Mouse (Mus musculus): ENCODE measurements around the gene Fmnl1.

Fmnl1 gene

GRCm38 (mm10) chr11:103181349-103181748 is 10.4 kb downstream of the Fmnl1 start:
- DNase-seq (ENCODE audit: low spot score in 2 of 2) = no peak

DNA sequence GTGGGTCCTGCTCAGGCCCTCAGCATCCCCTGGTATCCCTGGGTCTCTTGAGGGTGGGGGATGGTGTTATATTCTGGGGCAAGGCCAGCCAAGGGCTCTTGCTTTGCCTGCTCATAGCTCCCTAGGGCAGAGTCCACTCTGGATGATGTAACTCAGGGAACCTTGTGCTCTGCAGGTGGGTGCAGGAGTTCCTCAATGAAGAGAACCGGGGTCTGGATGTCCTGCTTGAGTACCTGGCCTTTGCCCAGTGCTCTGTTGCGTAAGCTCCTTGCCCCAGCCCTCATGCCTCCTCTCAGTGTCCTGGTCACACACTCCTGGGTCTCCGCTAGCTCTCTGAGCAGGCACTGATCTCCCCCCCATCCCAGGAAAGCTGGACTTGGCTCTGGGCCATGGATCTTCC is 11.0 kb downstream of the Fmnl1 start:
- DNase-seq (ENCODE audit: low spot score in 2 of 2) = no peak

DNA sequence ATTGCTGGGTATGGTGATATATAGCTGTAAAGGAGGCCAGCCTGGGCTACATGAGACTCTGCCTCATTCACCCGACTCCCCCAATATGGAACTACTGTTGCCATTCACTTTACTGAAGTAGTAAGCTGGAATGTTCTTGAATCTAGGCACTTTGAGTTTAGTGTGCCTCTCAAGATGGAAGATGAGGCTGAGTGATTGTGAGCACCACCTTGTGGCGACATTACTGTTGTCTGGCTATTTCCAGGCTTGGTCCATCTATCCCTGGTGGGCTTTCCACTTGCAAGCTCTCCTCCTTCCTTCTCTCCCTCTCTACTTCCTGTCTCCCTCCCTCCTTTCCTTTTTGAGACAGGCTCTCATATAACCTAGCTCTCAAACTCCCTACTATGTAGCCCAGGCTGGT is 14.0 kb downstream of the Fmnl1 start:
- DNase-seq (ENCODE audit: low spot score in 2 of 2) = no peak

DNA sequence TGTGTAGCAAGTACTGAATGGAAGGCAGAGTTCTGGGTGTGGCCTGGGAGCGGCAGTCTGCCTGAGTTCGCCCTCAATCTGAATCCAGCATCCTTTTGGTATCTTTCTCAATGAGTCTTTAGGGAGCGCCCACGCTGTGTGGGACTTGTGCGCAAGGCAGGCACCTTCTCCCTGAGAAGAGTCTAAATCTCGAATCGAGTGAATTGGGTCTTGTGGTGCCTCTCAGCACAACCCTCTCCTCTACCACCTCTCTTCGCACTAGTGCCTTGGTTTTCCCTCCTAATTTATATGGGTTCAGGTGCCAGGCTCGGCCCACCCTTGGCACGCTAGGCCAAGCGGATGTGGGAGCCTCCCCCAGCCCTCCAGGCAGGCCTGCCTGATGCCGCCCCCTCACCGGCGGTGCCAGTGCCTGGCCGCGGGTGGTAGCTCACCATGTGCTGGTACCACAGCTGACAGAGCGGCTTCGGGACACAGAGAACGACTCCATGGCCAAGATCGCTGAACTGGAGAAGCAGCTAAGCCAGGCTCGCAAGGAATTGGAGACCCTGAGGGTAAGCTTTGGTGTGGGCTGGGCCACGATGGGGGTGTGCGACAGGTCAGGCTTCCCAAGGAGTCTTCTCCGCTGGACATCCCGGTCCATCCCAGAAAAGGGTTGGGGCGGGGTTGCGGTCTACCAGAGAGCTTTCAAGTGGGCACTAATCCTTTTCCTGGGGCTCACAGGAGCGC is 21.5 kb downstream of the Fmnl1 start:
- DNase-seq (ENCODE audit: low spot score in 2 of 2) = peak; percentile 81 to 89

GRCm38 (mm10) chr11:103192956-103193824 is 22.3 kb downstream of the Fmnl1 start:
- DNase-seq (ENCODE audit: low spot score in 2 of 2) = peak; percentile 69 to 71

GRCm38 (mm10) chr11:103193825-103194168 is 22.9 kb downstream of the Fmnl1 start:
- DNase-seq (ENCODE audit: low spot score in 2 of 2) = no peak

GRCm38 (mm10) chr11:103195236-103195635 is 24.3 kb downstream of the Fmnl1 start:
- DNase-seq (ENCODE audit: low spot score in 2 of 2) = no peak

DNA sequence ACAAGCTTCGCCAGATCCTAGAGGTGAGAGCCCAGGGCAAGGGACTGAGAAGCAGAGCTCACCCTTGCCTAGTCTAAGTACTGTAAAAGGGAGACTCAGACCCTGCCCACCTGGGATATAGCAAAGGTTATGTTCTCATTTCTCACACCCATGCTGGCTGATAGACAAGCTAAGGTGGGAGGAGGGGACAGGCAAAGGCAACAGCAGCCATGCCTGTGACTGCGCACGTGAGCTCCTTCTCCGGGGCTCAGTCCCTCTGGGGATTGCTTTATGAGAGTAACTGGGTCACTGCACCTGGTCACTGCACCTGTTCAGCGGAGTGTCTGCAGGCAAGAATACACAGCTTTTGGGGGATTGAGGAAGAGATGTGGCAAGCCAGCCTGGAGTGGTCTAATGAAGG is 24.7 kb downstream of the Fmnl1 start:
- DNase-seq (ENCODE audit: low spot score in 2 of 2) = no peak

DNA sequence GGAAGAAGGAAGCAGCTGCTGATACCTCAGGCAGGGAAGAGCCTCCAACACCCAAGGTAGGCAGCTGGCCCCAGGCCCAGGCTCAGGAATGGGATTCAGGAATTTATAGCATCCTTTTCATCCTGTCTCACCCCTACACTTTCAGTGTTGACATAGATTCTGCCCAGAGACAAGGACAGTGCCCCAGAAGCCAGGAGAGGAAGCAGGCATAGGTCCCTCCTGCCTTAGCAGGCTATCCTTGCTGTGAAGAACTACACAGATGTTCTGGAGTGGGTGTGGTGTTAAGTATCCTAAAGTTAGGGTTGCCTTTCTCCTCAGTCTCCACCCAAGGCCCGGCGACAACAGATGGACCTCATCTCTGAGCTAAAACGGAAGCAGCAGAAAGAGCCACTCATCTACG is 26.4 kb downstream of the Fmnl1 start:
- DNase-seq (ENCODE audit: low spot score in 2 of 2) = peak; percentile 34 to 79

GRCm38 (mm10) chr11:103198339-103198738 is 27.4 kb downstream of the Fmnl1 start:
- DNase-seq (ENCODE audit: low spot score in 2 of 2) = no peak

DNA sequence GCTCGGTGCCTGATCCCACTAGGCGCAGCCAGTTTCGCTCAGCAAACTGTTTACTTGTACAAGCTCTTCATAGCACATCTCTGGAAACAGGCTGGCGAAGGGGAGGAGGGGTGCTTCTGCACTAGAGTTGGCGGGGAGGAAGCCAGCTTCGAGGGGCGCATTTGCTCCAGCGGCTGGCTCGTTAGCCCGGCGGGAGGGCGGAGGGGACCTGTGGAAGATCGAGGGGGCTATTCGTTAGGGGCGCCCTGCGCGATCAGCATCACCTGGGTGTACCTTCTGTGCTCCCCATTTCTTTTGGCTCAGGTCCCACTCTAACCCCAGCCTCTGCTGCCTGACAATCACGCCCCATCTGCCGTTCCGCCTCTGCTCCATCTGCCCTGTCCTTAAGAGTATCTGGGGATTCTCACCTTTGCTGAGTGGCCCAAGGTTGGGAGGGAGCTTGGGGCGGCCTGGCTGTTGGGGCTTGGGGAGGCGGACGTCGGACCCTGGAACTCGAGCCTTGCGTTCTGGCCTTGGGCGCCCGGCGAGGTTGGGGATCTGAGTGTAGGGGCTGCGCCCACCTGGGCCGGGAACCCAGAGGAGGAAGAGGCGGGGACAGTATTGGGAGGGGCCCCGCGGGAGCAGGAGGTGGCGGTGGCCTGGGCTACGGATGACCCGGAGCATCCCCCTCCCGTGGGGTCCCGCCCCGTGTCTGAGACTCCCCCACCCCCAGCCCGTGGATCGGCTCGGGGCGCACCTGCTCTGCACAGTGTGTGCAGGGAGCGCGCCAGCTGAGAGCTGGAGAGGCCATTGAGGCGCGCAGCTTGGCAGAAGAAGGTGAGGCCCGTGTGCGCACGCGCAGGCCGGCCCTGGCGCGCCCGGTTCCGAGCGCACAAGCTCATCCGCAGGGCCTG is 28.2 kb downstream of the Fmnl1 start:
- peak; percentile 79 to 83 for DNase-seq (ENCODE audit: low spot score in 2 of 2)

- DNase-seq (ENCODE audit: low spot score in 2 of 2) = peak in 1 of 2 experiments; percentile 71
Measured at GRCm38 (mm10) chr11:103201664-103202063, 30.8 kb downstream of the Fmnl1 start.

- no peak for DNase-seq (ENCODE audit: low spot score in 2 of 2)
Measured at GRCm38 (mm10) chr11:103202376-103202775, 31.5 kb downstream of the Fmnl1 start.

DNA sequence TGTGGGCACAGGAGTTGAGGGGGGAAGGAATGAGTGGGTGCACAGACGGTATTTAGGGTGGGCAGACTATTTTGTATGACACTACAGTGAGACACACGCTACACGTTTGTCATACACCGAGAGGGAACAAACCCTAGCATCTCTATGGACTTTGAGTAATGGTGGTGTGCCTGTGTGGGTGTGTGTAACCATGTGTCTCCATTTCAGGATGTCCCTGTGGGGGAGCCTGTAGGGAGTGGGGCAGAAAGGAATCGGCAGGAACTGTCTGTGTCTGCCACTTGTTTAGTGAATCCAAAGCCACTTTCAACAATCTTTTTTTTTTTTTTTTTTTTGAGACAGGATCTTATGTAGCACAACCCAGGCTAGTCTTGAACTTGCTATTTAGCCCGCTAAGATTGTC is 35.3 kb downstream of the Fmnl1 start:
- DNase-seq (ENCODE audit: low spot score in 2 of 2) = no peak

- no peak for DNase-seq (ENCODE audit: low spot score in 2 of 2)
Measured at GRCm38 (mm10) chr11:103208458-103208857, 37.6 kb downstream of the Fmnl1 start, which contains the start of gene 1700023F06Rik. 1700023F06Rik (minus strand) TSS chr11:103208558.

- DNase-seq (ENCODE audit: low spot score in 2 of 2) = no peak
Measured at GRCm38 (mm10) chr11:103210291-103210690, 39.4 kb downstream of the Fmnl1 start.

DNA sequence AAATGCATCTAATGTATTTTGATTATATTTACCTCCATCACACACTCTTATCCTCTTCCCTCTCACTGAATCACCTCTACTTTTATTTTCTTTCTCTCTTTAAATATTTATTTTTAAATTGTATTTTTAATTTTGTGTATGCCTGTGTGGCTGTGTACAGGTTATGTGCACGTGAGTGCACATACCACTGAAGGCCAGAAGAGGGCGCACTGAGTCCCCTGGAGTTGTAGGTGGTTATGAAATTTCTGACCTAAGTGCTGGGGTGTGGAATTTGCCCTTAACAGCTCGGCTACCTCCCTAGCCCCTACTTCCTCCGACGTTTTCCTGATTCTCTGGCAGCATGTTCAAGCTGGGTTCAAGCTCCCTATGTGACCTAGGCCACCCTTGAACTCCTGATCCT is 42.8 kb downstream of the Fmnl1 start:
- DNase-seq (ENCODE audit: low spot score in 2 of 2) = no peak

DNA sequence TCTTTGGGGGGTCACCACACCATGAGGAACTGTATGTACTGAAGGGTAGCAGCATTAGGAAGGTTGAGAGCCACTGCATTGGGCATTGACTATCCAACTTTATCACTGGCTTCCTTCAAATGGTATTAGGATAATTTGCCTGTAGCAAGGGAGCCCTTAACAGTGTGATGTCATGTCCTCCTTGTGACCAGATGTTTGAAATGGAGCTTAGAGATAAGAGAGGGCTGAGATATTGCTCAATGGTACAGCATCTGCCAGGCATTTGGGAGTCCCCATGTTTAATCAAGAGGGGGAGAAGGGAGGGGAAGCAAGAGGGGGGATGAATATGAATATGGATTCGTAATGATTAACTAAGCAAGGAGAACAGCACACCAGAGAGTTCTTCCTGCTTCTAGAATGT is 44.4 kb downstream of the Fmnl1 start:
- DNase-seq (ENCODE audit: low spot score in 2 of 2) = no peak

- peak; percentile 45 to 64 for DNase-seq (ENCODE audit: low spot score in 2 of 2)
Measured at GRCm38 (mm10) chr11:103217790-103218516, 47.0 kb downstream of the Fmnl1 start, which contains the start of gene Spata32. Spata32 (minus strand) TSS chr11:103218432.

DNA sequence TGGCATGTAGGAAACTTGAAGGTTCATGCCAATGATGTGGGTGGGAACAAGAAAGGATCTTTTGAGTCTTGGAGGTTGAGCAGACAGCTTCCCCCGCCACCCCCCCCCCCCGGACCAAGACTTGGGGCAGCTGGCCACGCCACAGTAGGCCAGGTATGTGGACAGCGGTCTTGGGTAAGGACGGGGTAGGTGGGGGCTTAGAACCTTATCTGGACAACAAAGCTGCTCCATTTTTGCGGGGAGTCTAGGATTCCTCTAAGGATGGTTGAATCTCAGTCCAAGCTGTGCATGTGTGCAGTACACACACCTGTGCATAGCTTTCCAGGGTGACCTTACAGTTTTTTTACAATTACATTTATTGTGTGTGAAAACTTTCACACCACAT is 47.6 kb downstream of the Fmnl1 start:
- DNase-seq (ENCODE audit: low spot score in 2 of 2) = no peak

- no peak for DNase-seq (ENCODE audit: low spot score in 2 of 2)
Measured at GRCm38 (mm10) chr11:103219259-103219658, 48.4 kb downstream of the Fmnl1 start.

Data from right cerebral cortex, postnatal 36 days (tissue).